Mouse (Mus musculus): ENCODE measurements around the gene Etfb. TPM values are rescaled to one million over a fixed set of nuclear protein-coding genes. Genes with fewer than 3 reads are reported as not detected.

Etfb gene
- polyA plus RNA-seq, 1 experiment from 2014 or later = 123 TPM

GRCm38 (mm10) chr7:43423991-43424625, 19.8 kb upstream of the Etfb start:
- WGBS = 55% methylated on average over 3 of the region's 3 CpGs
- H3K4me1 ChIP-seq (replicated peaks; ENCODE audit: control insufficient read depth, insufficient read depth, low read length) = 0 out of 2 replicates have a peak, but pooled peaks cover 2% of the 10 kb centered on the region
- no peak for ATAC-seq

DNA sequence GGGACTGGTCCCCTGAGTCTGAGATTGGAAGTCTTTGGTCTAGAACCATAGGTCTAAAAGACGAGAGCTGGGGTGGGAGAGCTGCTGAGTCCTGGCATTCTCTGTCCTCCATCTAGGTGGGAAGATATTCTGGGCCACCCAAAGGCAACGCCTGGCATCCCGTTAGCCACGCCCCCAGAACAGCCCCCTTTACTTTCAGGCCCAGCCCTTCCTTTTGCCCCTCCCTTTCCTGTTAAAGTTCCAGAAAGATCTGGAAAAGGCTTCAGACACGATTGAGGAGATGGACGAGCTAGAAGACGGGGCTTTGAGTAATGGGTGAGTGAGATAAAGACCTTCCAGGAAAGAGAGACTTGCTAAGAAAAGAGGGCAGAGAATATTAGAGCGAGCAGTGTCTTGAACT, 16.5 kb upstream of the Etfb start, which contains the start of gene Lim2:
TSS of gene Lim2 (plus strand) at position 265 of the 400 bp plus-strand sequence.
- 78% methylated on average over 8 of the region's 8 CpGs for whole genome bisulfite sequencing
- Histone ChIP-seq H3K9ac (replicated peaks; ENCODE audit: low read depth, low read length) (no peak within 1 kb of the TSS), H3K27me3 (replicated peaks; ENCODE audit: control insufficient read depth, insufficient read depth, low read length) (no peaks in the 10 kb centered on the region), H3K9me3 (ENCODE audit: control insufficient read depth, low read length) (no peaks in the 10 kb centered on the region), H3K4me2 (ENCODE audit: low read length) (no peak within 1 kb of the TSS), H3K4me1 (replicated peaks; ENCODE audit: control insufficient read depth, insufficient read depth, low read length) (0 out of 2 replicates have a peak, but pooled peaks cover 2% of the 10 kb centered on the region), H3K4me3 (replicated peaks; ENCODE audit: low read length) (no peak within 1 kb of the TSS), H3K27ac (ENCODE audit: low read length) (no peak within 1 kb of the TSS), H3K36me3 (ENCODE audit: control insufficient read depth, insufficient read depth) (no peaks in the 10 kb centered on the region)
- no peak for ATAC-seq

More at GRCm38 (mm10) chr7:43423991-43424625, 19.8 kb upstream of the Etfb start:
- H3K36me3 ChIP-seq (ENCODE audit: control insufficient read depth, insufficient read depth) = no peaks in the 10 kb centered on the region
- no peaks in the 10 kb centered on the region for H3K9me3 ChIP-seq (ENCODE audit: control insufficient read depth, low read length)
- H3K4me2 ChIP-seq (ENCODE audit: low read length) = no peak overlapping the region
- no peak overlapping the region for H3K27ac ChIP-seq (ENCODE audit: low read length)
- H3K4me3 ChIP-seq (replicated peaks; ENCODE audit: low read length) = no peak overlapping the region
- no peak overlapping the region for H3K9ac ChIP-seq (replicated peaks; ENCODE audit: low read depth, low read length)
- no peaks in the 10 kb centered on the region for H3K27me3 ChIP-seq (replicated peaks; ENCODE audit: control insufficient read depth, insufficient read depth, low read length)

GRCm38 (mm10) chr7:43429500-43429899, 14.4 kb upstream of the Etfb start:
- no peak for ATAC-seq
- WGBS = 62% methylated on average over 4 of the region's 4 CpGs
- H3K9me3 ChIP-seq (ENCODE audit: control insufficient read depth, low read length) = no peaks in the 10 kb centered on the region

GRCm38 (mm10) chr7:43432891-43433290, 11.0 kb upstream of the Etfb start:
- no peak for ATAC-seq
- no peaks in the 10 kb centered on the region for H3K9me3 ChIP-seq (ENCODE audit: control insufficient read depth, low read length)

More at GRCm38 (mm10) chr7:43429500-43429899, 14.4 kb upstream of the Etfb start:
- Histone ChIP-seq H3K36me3 (ENCODE audit: control insufficient read depth, insufficient read depth) (no peaks in the 10 kb centered on the region), H3K4me3 (replicated peaks; ENCODE audit: low read length) (no peak overlapping the region), H3K9ac (replicated peaks; ENCODE audit: low read depth, low read length) (no peak overlapping the region), H3K4me1 (replicated peaks; ENCODE audit: control insufficient read depth, insufficient read depth, low read length) (no peaks in the 10 kb centered on the region), H3K4me2 (ENCODE audit: low read length) (no peak overlapping the region), H3K27me3 (replicated peaks; ENCODE audit: control insufficient read depth, insufficient read depth, low read length) (no peaks in the 10 kb centered on the region), H3K27ac (ENCODE audit: low read length) (no peak overlapping the region)

DNA sequence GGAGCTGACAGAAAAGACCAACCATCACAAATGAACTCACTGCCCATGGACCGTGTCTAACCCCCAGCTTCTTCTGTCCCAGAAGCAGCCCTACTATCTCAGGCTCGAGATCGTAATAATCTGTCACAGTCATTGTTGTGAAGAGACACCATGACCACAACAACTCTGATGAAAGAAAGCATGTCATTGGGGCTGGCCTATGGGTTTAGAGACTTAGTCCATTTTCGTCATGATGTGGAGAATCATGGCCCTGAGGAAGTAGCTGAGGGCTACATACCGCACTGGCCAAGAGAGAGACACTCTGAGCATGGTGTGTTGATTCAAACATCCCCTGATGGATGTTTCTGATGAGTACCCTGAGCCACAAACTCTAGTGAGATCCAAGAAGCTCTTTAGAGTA, 9.2 kb upstream of the Etfb start:
- ATAC-seq = no peak
- no peaks in the 10 kb centered on the region for H3K27me3 ChIP-seq (replicated peaks; ENCODE audit: control insufficient read depth, insufficient read depth, low read length)
- H3K9ac ChIP-seq (replicated peaks; ENCODE audit: low read depth, low read length) = no peak overlapping the region
- no peaks in the 10 kb centered on the region for H3K9me3 ChIP-seq (ENCODE audit: control insufficient read depth, low read length)
- no peak overlapping the region for H3K27ac ChIP-seq (ENCODE audit: low read length)
- 87% methylated on average over 5 of the region's 5 CpGs for WGBS
- no peak overlapping the region for H3K4me2 ChIP-seq (ENCODE audit: low read length)
- no peaks in the 10 kb centered on the region for H3K36me3 ChIP-seq (ENCODE audit: control insufficient read depth, insufficient read depth)
- H3K4me1 ChIP-seq (replicated peaks; ENCODE audit: control insufficient read depth, insufficient read depth, low read length) = no peaks in the 10 kb centered on the region
- no peak overlapping the region for H3K4me3 ChIP-seq (replicated peaks; ENCODE audit: low read length)

More at GRCm38 (mm10) chr7:43432891-43433290, 11.0 kb upstream of the Etfb start:
- no peaks in the 10 kb centered on the region for H3K27me3 ChIP-seq (replicated peaks; ENCODE audit: control insufficient read depth, insufficient read depth, low read length)
- H3K9ac ChIP-seq (replicated peaks; ENCODE audit: low read depth, low read length) = no peak overlapping the region
- no peaks in the 10 kb centered on the region for H3K4me1 ChIP-seq (replicated peaks; ENCODE audit: control insufficient read depth, insufficient read depth, low read length)
- H3K36me3 ChIP-seq (ENCODE audit: control insufficient read depth, insufficient read depth) = no peaks in the 10 kb centered on the region
- H3K27ac ChIP-seq (ENCODE audit: low read length) = no peak overlapping the region
- 75% methylated on average over 4 of the region's 4 CpGs for WGBS
- no peak overlapping the region for H3K4me2 ChIP-seq (ENCODE audit: low read length)
- H3K4me3 ChIP-seq (replicated peaks; ENCODE audit: low read length) = no peak overlapping the region

DNA sequence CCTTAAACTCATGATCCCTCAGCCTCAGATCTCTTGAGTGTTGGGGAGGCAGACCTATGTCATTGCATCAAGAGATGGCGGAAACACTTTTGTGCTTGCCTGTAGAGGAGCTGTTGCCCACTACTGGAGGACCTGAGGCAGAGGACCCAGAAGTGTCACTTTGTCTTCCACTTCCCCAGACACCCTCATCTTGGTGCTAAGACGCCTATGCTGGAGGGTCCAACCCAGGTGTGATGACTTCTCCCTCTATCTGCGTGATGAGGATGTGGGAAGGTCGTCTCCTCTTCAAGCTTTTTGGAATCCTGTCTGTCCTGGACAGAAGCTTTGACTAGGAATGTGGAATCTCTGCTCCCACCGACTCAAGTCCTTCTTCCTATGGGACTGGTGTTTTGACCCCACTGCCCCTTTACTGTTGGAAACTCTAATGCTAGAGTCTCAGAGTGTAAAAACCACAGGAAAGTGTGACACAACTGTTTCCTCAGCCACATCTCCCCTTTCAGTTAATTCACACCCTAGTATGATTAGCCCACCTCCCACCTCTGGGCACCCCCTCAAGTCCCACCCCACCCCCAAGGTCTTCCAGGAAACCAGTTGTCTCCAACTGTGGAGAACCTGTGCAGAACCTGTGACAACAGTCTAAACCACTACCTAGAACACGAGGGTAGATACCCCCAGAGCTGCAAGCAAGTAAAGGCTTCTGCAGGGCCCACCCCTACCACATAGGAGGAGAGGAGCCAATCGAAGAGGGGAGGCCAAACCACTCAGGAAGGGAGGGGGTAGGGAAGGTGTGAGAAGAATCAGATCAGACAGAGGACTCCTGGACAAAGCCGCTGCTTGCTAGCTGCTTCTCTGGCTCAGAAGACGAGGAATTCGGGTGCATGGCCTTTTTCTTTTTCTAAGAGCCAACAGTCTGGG, 7.3 kb upstream of the Etfb start, which contains the start of gene Nkg7:
TSS of gene Nkg7 (plus strand) at position 733 of the 915 bp plus-strand sequence.
- no peak for ATAC-seq
- 78% methylated on average over 10 of the region's 10 CpGs for WGBS
- H3K4me3 ChIP-seq (replicated peaks; ENCODE audit: low read length) = no peak within 1 kb of the TSS
- H3K4me1 ChIP-seq (replicated peaks; ENCODE audit: control insufficient read depth, insufficient read depth, low read length) = no peaks in the 10 kb centered on the region
- no peak within 1 kb of the TSS for H3K27ac ChIP-seq (ENCODE audit: low read length)
- no peaks in the 10 kb centered on the region for H3K9me3 ChIP-seq (ENCODE audit: control insufficient read depth, low read length)
- no peak within 1 kb of the TSS for H3K9ac ChIP-seq (replicated peaks; ENCODE audit: low read depth, low read length)
- H3K4me2 ChIP-seq (ENCODE audit: low read length) = no peak within 1 kb of the TSS
- no peaks in the 10 kb centered on the region for H3K36me3 ChIP-seq (ENCODE audit: control insufficient read depth, insufficient read depth)
- no peaks in the 10 kb centered on the region for H3K27me3 ChIP-seq (replicated peaks; ENCODE audit: control insufficient read depth, insufficient read depth, low read length)

DNA sequence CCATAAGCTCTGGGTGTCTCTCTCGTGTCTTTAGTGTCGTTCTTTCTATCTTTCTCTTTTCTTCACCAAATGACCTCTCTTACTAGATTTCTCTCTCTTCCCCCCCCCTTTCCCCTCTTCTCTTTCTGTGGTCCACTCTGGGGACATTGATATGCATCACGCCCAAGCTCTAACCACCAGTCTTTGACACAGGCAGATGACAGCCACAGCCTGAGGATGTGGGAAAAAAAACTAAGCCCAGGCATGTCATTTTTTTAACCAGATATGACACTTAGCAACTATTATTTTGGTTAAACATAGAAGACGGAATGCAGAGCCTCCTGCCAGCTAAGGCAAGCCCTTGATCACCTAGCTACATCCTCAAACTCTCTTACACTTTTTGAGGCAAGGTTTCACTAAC, 5.3 kb upstream of the Etfb start:
- H3K9ac ChIP-seq (replicated peaks; ENCODE audit: low read depth, low read length) = no peak overlapping the region
- no peak overlapping the region for H3K4me2 ChIP-seq (ENCODE audit: low read length)
- ATAC-seq = no peak
- 80% methylated on average over 4 of the region's 4 CpGs for WGBS
- H3K4me1 ChIP-seq (replicated peaks; ENCODE audit: control insufficient read depth, insufficient read depth, low read length) = peaks cover 8% of the 10 kb centered on the region
- no peak overlapping the region for H3K4me3 ChIP-seq (replicated peaks; ENCODE audit: low read length)
- H3K27me3 ChIP-seq (replicated peaks; ENCODE audit: control insufficient read depth, insufficient read depth, low read length) = no peaks in the 10 kb centered on the region
- H3K27ac ChIP-seq (ENCODE audit: low read length) = no peak overlapping the region
- H3K9me3 ChIP-seq (ENCODE audit: control insufficient read depth, low read length) = no peaks in the 10 kb centered on the region
- no peaks in the 10 kb centered on the region for H3K36me3 ChIP-seq (ENCODE audit: control insufficient read depth, insufficient read depth)

DNA sequence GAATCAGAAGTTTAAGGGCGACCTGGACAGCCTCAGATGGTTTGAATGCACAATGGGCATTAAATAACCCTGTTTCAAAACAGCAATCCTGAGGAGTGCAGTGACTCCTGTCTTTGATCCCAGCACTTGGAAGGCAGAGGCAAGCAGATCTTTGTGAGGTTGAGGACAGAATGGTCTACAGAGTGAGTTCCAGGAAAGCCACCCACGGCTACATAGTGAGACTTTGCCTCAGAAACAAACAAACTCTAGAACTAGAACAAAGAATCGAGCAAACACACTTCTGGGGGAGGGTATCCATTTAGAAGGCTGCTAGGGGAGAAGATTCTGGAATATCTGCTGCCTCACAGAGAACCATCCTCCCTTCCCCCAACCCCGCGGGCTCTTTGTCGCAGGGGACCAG, 3.4 kb upstream of the Etfb start, which contains the start of gene Cldnd2:
TSS of gene Cldnd2 (plus strand) at position 301 of the 400 bp plus-strand sequence.
- 82% methylated on average over 6 of the region's 6 CpGs for WGBS
- Histone ChIP-seq H3K9me3 (ENCODE audit: control insufficient read depth, low read length) (no peaks in the 10 kb centered on the region), H3K4me2 (ENCODE audit: low read length) (no peak within 1 kb of the TSS), H3K9ac (replicated peaks; ENCODE audit: low read depth, low read length) (no peak within 1 kb of the TSS), H3K27ac (ENCODE audit: low read length) (no peak within 1 kb of the TSS), H3K36me3 (ENCODE audit: control insufficient read depth, insufficient read depth) (no peaks in the 10 kb centered on the region), H3K27me3 (replicated peaks; ENCODE audit: control insufficient read depth, insufficient read depth, low read length) (no peaks in the 10 kb centered on the region), H3K4me3 (replicated peaks; ENCODE audit: low read length) (no peak within 1 kb of the TSS), H3K4me1 (replicated peaks; ENCODE audit: control insufficient read depth, insufficient read depth, low read length) (peaks cover 21% of the 10 kb centered on the region)
- ATAC-seq = no peak

DNA sequence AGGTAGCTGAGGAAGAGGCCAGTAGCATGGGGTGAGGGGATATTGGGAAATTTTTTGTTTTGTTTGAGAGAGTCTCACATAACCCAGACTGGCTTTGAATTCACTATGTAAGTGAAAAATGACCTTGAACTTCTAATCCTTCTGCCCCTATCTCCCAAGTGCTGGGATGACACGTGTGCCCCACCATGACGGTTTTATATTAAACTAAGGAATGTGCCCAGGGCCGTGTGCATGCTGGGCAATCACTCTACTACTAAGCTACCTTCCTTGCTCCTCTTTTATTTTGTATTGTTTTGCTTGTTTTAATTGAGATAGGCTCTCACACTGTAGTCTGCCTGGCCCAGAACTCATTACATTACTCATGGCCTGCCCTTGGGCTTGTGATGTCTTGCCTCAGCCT, 2.8 kb upstream of the Etfb start:
- H3K27ac ChIP-seq (ENCODE audit: low read length) = no peak overlapping the region
- H3K4me2 ChIP-seq (ENCODE audit: low read length) = no peak overlapping the region
- no peak overlapping the region for H3K9ac ChIP-seq (replicated peaks; ENCODE audit: low read depth, low read length)
- H3K36me3 ChIP-seq (ENCODE audit: control insufficient read depth, insufficient read depth) = no peaks in the 10 kb centered on the region
- H3K27me3 ChIP-seq (replicated peaks; ENCODE audit: control insufficient read depth, insufficient read depth, low read length) = no peaks in the 10 kb centered on the region
- H3K4me3 ChIP-seq (replicated peaks; ENCODE audit: low read length) = no peak overlapping the region
- no peaks in the 10 kb centered on the region for H3K9me3 ChIP-seq (ENCODE audit: control insufficient read depth, low read length)
- WGBS = 83% methylated on average over 3 of the region's 3 CpGs
- H3K4me1 ChIP-seq (replicated peaks; ENCODE audit: control insufficient read depth, insufficient read depth, low read length) = peaks cover 21% of the 10 kb centered on the region
- ATAC-seq = no peak

Measured in forebrain, embryonic 16.5 days (tissue).